Mouse (Mus musculus) intestine, postnatal 0 days (tissue): ENCODE data around the gene Rrp1. TPM values are rescaled to one million over a fixed set of nuclear protein-coding genes. Genes with fewer than 3 reads are reported as not detected.

ENCODE experiments used
- ATAC-seq: fragments of 200-750 bp; cut with Nextera tagmentation; 2 replicates; pipeline ENCODE4 v1.8.0; 2017; ENCODE audit warnings: mild to moderate bottlenecking, moderate TSS enrichment, moderate library complexity
- H3K27ac ChIP-seq: fragments of 300-500 bp; sonication (generic); 2 replicates; pipeline ENCODE4 v1.5.1; 2014; ENCODE audit warnings: mild to moderate bottlenecking, low read depth, low read length, moderate library complexity
- H3K27me3 ChIP-seq: fragments of 300-500 bp; sonication (generic); replicated peaks from 2 replicates; pipeline ENCODE4 v1.6.1; 2014; ENCODE audit warnings: low read length, mixed read lengths; ENCODE audit not compliant: control insufficient read depth, insufficient read depth
- H3K36me3 ChIP-seq: fragments of 300-500 bp; sonication (generic); 2 replicates; pipeline ENCODE4 v1.6.1; 2014; ENCODE audit warnings: mild to moderate bottlenecking, moderate library complexity; ENCODE audit not compliant: control insufficient read depth, insufficient read depth
- H3K4me1 ChIP-seq: fragments of 300-500 bp; sonication (generic); replicated peaks from 2 replicates; pipeline ENCODE4 v1.6.1; 2014; ENCODE audit warnings: antibody characterized with exemption, low read length, mixed read lengths; ENCODE audit not compliant: control insufficient read depth, insufficient read depth
- H3K4me2 ChIP-seq: fragments of 300-500 bp; sonication (generic); replicated peaks from 2 replicates; pipeline ENCODE4 v1.6.1; 2014; ENCODE audit warnings: low read depth, mild to moderate bottlenecking, moderate library complexity
- H3K4me3 ChIP-seq: fragments of 300-500 bp; sonication (generic); 2 replicates; pipeline ENCODE4 v1.5.1; 2014; ENCODE audit warnings: low read depth, low read length
- H3K9ac ChIP-seq: fragments of 300-500 bp; sonication (generic); 2 replicates; pipeline ENCODE4 v1.6.1; 2014; ENCODE audit warnings: mild to moderate bottlenecking, low read depth, low read length
- H3K9me3 ChIP-seq: fragments of 300-500 bp; sonication (generic); 2 replicates; pipeline ENCODE4 v1.6.1; 2016; ENCODE audit warnings: mixed run types; ENCODE audit not compliant: control insufficient read depth
- CTCF ChIP-seq: sonication (generic); IDR thresholded peaks from 2 replicates; pipeline ENCODE4 v1.5.1; 2016; ENCODE audit warnings: low read depth, mild to moderate bottlenecking, control low read depth, antibody characterized with exemption, moderate library complexity
- WGBS: fragments of 180-500 bp; shearing (Covaris S2); extraction: QIAGEN DNeasy Blood & Tissue Kit; methylation state at CpG from one replicate; pipeline ENCODE4 v1.1.7; 2014; 5-methylcytosine and 5-hydroxymethylcytosine counted together
- polyA plus RNA-seq: library from polyadenylated mRNA; unstranded; fragments of >200 nt; fragmentation: Nextera tagmentation; extraction: Ambion mirVana; gene quantifications from 2 replicates; pipeline ENCODE4 v1.2.1, GENCODE M21; 2015

Rrp1 gene
- polyA plus RNA-seq, 1 experiment from 2014 or later, result 141 TPM

GRCm38 (mm10) chr10:78440812-78441211 lies 28.0 kb upstream of the Rrp1 start:
- H3K27me3 ChIP-seq, result no peaks in the 10 kb centered on the region
- no peak overlapping the region for H3K4me2 ChIP-seq
- WGBS, result 76% methylated on average over 9 of the region's 9 CpGs
- peak; percentile 81 for TF ChIP-seq CTCF
- H3K4me3 ChIP-seq, result no peak overlapping the region
- H3K36me3 ChIP-seq, result peaks cover 54% of the 10 kb centered on the region
- H3K4me1 ChIP-seq, result no peaks in the 10 kb centered on the region
- no peak for ATAC-seq
- H3K27ac ChIP-seq, result no peak overlapping the region
- H3K9me3 ChIP-seq, result no peaks in the 10 kb centered on the region
- H3K9ac ChIP-seq, result no peak overlapping the region

GRCm38 (mm10) chr10:78439990-78440389 lies 27.1 kb upstream of the Rrp1 start:
- Histone ChIP-seq H3K4me3 (no peak overlapping the region), H3K9ac (no peak overlapping the region), H3K27me3 (no peaks in the 10 kb centered on the region), H3K4me1 (no peaks in the 10 kb centered on the region), H3K9me3 (no peaks in the 10 kb centered on the region), H3K36me3 (peaks cover 46% of the 10 kb centered on the region), H3K4me2 (no peak overlapping the region), H3K27ac (no peak overlapping the region)
- no peak for ATAC-seq
- TF ChIP-seq CTCF, result no peak
- WGBS, result 85% methylated on average over 7 of the region's 7 CpGs

GRCm38 (mm10) chr10:78439550-78439949 lies 26.7 kb upstream of the Rrp1 start:
- Histone ChIP-seq H3K4me3 (no peak overlapping the region), H3K4me1 (no peaks in the 10 kb centered on the region), H3K36me3 (peaks cover 41% of the 10 kb centered on the region), H3K27me3 (no peaks in the 10 kb centered on the region), H3K4me2 (no peak overlapping the region), H3K27ac (no peak overlapping the region), H3K9ac (no peak overlapping the region), H3K9me3 (no peaks in the 10 kb centered on the region)
- peak; percentile 73 for TF ChIP-seq CTCF
- no peak for ATAC-seq
- 49% methylated on average over 5 of the region's 5 CpGs for WGBS

DNA sequence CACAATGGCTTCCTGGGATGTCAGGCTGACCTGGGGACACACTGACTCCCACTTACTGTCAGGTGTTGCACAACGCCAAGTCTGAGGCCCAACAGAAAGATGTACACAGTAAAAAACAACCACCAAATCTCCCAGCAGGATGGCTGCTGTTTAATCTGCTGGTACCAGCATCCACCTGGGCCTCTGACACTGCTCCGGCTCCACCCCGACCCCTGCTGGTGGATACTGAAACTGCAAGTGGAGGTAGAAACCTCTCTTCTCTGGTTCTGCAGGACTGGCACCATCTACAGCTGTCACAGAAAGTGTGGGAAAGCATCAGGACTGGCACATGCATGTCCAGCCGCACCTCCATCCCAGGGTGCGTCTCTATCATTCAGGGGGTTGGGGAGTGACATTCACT lies 25.3 kb upstream of the Rrp1 start:
- 13% methylated on average over 5 of the region's 5 CpGs for WGBS
- TF ChIP-seq CTCF, result peak; percentile 98

GRCm38 (mm10) chr10:78432853-78433252 lies 20.0 kb upstream of the Rrp1 start:
- Histone ChIP-seq H3K9ac (no peak overlapping the region), H3K36me3 (peaks cover 16% of the 10 kb centered on the region; the same call in 1 of the 2 replicates), H3K4me2 (no peak overlapping the region), H3K4me1 (no peaks in the 10 kb centered on the region), H3K27ac (no peak overlapping the region), H3K4me3 (no peak overlapping the region), H3K9me3 (no peaks in the 10 kb centered on the region), H3K27me3 (no peaks in the 10 kb centered on the region)
- no peak for TF ChIP-seq CTCF
- WGBS, result 69% methylated on average over 3 of the region's 3 CpGs
- ATAC-seq, result no peak

More for the DNA sequence above, 25.3 kb upstream of the Rrp1 start:
- Histone ChIP-seq H3K27ac (no peak overlapping the region), H3K36me3 (peaks cover 29% of the 10 kb centered on the region), H3K4me2 (no peak overlapping the region), H3K9me3 (no peaks in the 10 kb centered on the region), H3K4me3 (no peak overlapping the region), H3K4me1 (no peaks in the 10 kb centered on the region), H3K27me3 (no peaks in the 10 kb centered on the region), H3K9ac (no peak overlapping the region)
- peak; percentile 32; the same call in 1 of the 2 replicates for ATAC-seq

DNA sequence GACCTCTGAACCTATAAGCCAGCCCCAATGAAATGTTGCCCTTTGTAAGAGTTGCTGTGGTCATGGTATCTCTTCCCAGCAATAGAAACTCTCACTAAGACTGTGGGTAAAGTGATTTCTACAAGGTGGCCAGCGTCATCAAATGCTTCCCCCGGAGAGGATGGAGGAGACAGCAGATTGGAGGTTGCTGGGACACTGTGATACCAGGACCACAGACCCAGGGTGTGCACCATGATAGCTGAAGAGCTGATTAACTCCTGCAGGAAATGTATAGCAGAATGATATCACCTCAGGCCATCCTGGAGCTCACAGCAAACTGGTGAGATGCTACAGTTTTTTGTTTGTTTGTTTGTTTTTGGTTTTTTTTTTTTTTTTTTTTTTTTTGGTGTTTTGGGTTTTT lies 16.9 kb upstream of the Rrp1 start:
- Histone ChIP-seq H3K36me3 (peaks cover 21% of the 10 kb centered on the region; the same call in 1 of the 2 replicates), H3K27ac (no peak overlapping the region), H3K9ac (no peak overlapping the region), H3K4me3 (no peak overlapping the region), H3K27me3 (no peaks in the 10 kb centered on the region), H3K9me3 (no peaks in the 10 kb centered on the region), H3K4me1 (no peaks in the 10 kb centered on the region), H3K4me2 (no peak overlapping the region)
- no peak for ATAC-seq
- TF ChIP-seq CTCF, result no peak
- WGBS, result 85% methylated on average over 2 of the region's 2 CpGs

GRCm38 (mm10) chr10:78429180-78429579 lies 16.3 kb upstream of the Rrp1 start:
- no peaks in the 10 kb centered on the region for H3K4me1 ChIP-seq
- WGBS, result 86% methylated on average over 5 of the region's 5 CpGs
- H3K4me2 ChIP-seq, result no peak overlapping the region
- peaks cover 21% of the 10 kb centered on the region; the same call in 1 of the 2 replicates for H3K36me3 ChIP-seq
- no peaks in the 10 kb centered on the region for H3K9me3 ChIP-seq
- no peak overlapping the region for H3K4me3 ChIP-seq
- H3K9ac ChIP-seq, result no peak overlapping the region
- no peak overlapping the region for H3K27ac ChIP-seq
- ATAC-seq, result no peak
- no peaks in the 10 kb centered on the region for H3K27me3 ChIP-seq
- no peak for TF ChIP-seq CTCF
